Comparison of ENCODE assay signal across 10 mouse cellular contexts in the genomic region with DNA sequence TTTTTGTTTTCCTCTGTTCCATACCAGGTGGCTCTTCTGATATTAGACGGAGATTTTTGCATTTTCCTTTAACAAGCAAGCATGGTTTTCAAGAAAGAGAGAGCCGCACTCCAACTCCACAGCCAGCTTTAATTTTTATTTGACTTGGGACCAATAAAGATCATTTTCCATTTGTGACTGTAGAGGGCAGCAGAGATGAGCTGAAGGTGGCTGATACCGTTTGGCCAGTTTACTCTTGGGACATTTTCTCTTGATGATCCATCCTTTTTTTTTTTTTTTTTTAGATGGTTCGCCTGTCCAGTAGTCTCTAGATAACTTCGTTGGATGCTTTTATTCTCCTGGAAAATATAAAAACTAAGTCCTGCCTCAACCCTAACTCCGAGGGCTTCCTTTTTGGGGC. TPM values are rescaled to one million over a fixed set of nuclear protein-coding genes. Genes with fewer than 3 reads are reported as not detected.
DNase-seq lines count a peak whose midpoint lies in the region; ATAC-seq and TF ChIP-seq lines count a peak whose summit lies in the region.
"Had no signal": no experiment of that assay in that cellular context is flagged by ENCODE, and none has a peak within 500 bp of the region (broad histone marks: within the 10 kb centered on the region; RNA-seq: fewer than 3 reads in every experiment).

No protein-coding gene starts in this region.

- in situ Hi-C loops in Patski (cut with MboI; ENCODE audit: low pct_unique_long_range_greater_than_20kb), result no loop called here

- H3K27me3 ChIP-seq in Patski, result peaks cover 28% of the 10 kb centered on the region
- H3K27me3 ChIP-seq: embryonic facial prominence, embryonic 15.5 days had no signal

- no peak for ATAC-seq in cerebellum, adult (ENCODE audit: insufficient number of reproducible peaks, low FRiP score, low TSS enrichment)
- ATAC-seq in Patski, result no peak
- ATAC-seq in megakaryocyte, adult 5-6 weeks (ENCODE audit: poor library complexity, severe bottlenecking), result peak; percentile 54; the same call in 1 of the 2 replicates

- peak; percentile 18 for DNase-seq in cerebellum, adult 8-10 months
- DNase-seq in layer of hippocampus, adult 9-10 months (ENCODE audit: low spot score), result peak; percentile 22
- DNase-seq in layer of hippocampus, postnatal 25 days (ENCODE audit: extremely low spot score in 1 of 2, low spot score in 1 of 2), result no peak
- no peak for DNase-seq in Patski (ENCODE audit: low read depth, low spot score)
- no peak for DNase-seq in spleen, postnatal 14 days (ENCODE audit: low spot score in 2 of 2)
- DNase-seq in gastrocnemius, postnatal 4 days (ENCODE audit: low spot score in 2 of 2), result no peak
- DNase-seq: kidney, adult 18-20 months had no signal

- TF ChIP-seq CTCF in Patski (IDR thresholded peaks at IDR 0.05), result peak; percentile 61

- POLR2A ChIA-PET in Patski (lab: Charles Lee), result no interaction called here

- CTCF ChIA-PET in Patski (lab: Charles Lee), result interaction anchor here (0.6 to 4.3 kb wide), 7 partner anchors 8 to 294 kb away, joined by 3 to 20 read pairs (median 3); no protein-coding TSS in a partner anchor

RNA-seq across cellular contexts. Expression of a gene that starts 17.6 kb away (rescaled TPM):
- 10 to 100 TPM; 13.4 TPM for total RNA-seq in layer of hippocampus, postnatal 25 days (2021)
- 0.71 TPM for polyA plus RNA-seq in Patski (2021)
- 0.11 and 0.16 TPM in 2 replicates for total RNA-seq in megakaryocyte, adult 5-6 weeks (2015)
- not detected in 2 replicates for total RNA-seq in megakaryocyte, adult 5-6 weeks (2017)
- 1 to 10 TPM; 1.1 to 1.3 TPM for total RNA-seq in gastrocnemius, postnatal 4 days (2021)

RNA-seq across cellular contexts. Expression of a gene that starts 31.9 kb away (rescaled TPM):
- 1 to 10 TPM; 3.7 to 4.1 TPM for total RNA-seq in layer of hippocampus, postnatal 25 days (2021)
- polyA plus RNA-seq in Patski (2021), result 12.7 TPM
- 0.55 TPM in 1 of 2 replicates, not detected in the other for total RNA-seq in megakaryocyte, adult 5-6 weeks (2015)
- 0.15 and 0.49 TPM in 2 replicates for total RNA-seq in megakaryocyte, adult 5-6 weeks (2017)
- total RNA-seq in gastrocnemius, postnatal 4 days (2021), result 1 to 10 TPM; 6.8 to 9.1 TPM

RNA-seq across cellular contexts. Expression of a gene that starts 32.1 kb away (rescaled TPM):
- total RNA-seq in layer of hippocampus, postnatal 25 days (2021), result 10 to 100 TPM; 51.0 to 52.6 TPM
- polyA plus RNA-seq in Patski (2021), result 56.2 TPM
- 32.9 and 43.3 TPM in 2 replicates for total RNA-seq in megakaryocyte, adult 5-6 weeks (2015)
- 15.9 and 23.2 TPM in 2 replicates for total RNA-seq in megakaryocyte, adult 5-6 weeks (2017)
- total RNA-seq in gastrocnemius, postnatal 4 days (2021), result 10 to 100 TPM; 20.8 to 23.1 TPM

Comparison
In these comparisons a context has a peak if more than half of its experiments do, and no peak if none do; other contexts are left out.
1. DNase-seq: peak in cerebellum, adult 8-10 months (single experiment) and layer of hippocampus, adult 9-10 months (single experiment); none in layer of hippocampus, postnatal 25 days (0 of 2), Patski (single experiment), spleen, postnatal 14 days (0 of 2) and gastrocnemius, postnatal 4 days (0 of 2).
2. RNA of a gene that starts 17.6 kb away (total RNA-seq): 13.4 TPM in layer of hippocampus, postnatal 25 days; 1.1 to 1.3 TPM in gastrocnemius, postnatal 4 days and 0.11 to 0.16 TPM in megakaryocyte, adult 5-6 weeks; every median in the first group is over 4 times any median in the second.